Comparison of ENCODE assay signal across 11 mouse cellular contexts in genomic region chr9:15495921-15496577, GRCm38 (mm10). TPM values are rescaled to one million over a fixed set of nuclear protein-coding genes. Genes with fewer than 3 reads are reported as not detected.
DNase-seq lines count a peak whose midpoint lies in the region; ATAC-seq lines count a peak whose summit lies in the region.
"Had no signal": no experiment of that assay in that cellular context is flagged by ENCODE, and none has a peak within 500 bp of the region (broad histone marks: within the 10 kb centered on the region; RNA-seq: fewer than 3 reads in every experiment).

No protein-coding gene starts in this region.

- no peaks in the 10 kb centered on the region for H3K36me3 ChIP-seq in hindbrain, embryonic 10.5 days
- no peaks in the 10 kb centered on the region for H3K36me3 ChIP-seq in hindbrain, embryonic 13.5 days
- H3K36me3 ChIP-seq in midbrain, embryonic 12.5 days, result no peaks in the 10 kb centered on the region
- no peaks in the 10 kb centered on the region for H3K36me3 ChIP-seq in midbrain, embryonic 15.5 days (replicated peaks)
- no peaks in the 10 kb centered on the region for H3K36me3 ChIP-seq in embryonic facial prominence, embryonic 13.5 days
- no peaks in the 10 kb centered on the region for H3K36me3 ChIP-seq in stomach, embryonic 16.5 days (ENCODE audit: control insufficient read depth, insufficient read depth, low read length)
- H3K36me3 ChIP-seq: embryonic facial prominence, embryonic 12.5 days had no signal

- peaks cover 51% of the 10 kb centered on the region for H3K4me1 ChIP-seq in hindbrain, embryonic 10.5 days (replicated peaks)
- H3K4me1 ChIP-seq in hindbrain, embryonic 13.5 days (replicated peaks), result peaks cover 28% of the 10 kb centered on the region
- peaks cover 29% of the 10 kb centered on the region for H3K4me1 ChIP-seq in midbrain, embryonic 12.5 days
- H3K4me1 ChIP-seq in midbrain, embryonic 15.5 days, result peaks cover 22% of the 10 kb centered on the region
- peaks cover 32% of the 10 kb centered on the region for H3K4me1 ChIP-seq in embryonic facial prominence, embryonic 13.5 days
- H3K4me1 ChIP-seq in stomach, embryonic 16.5 days (ENCODE audit: control insufficient read depth, insufficient read depth, low read length), result peaks cover 19% of the 10 kb centered on the region

- WGBS in hindbrain, embryonic 10.5 days, result 11% methylated on average over 8 of the region's 8 CpGs
- WGBS in hindbrain, embryonic 13.5 days, result 26% methylated on average over 8 of the region's 8 CpGs
- WGBS in midbrain, embryonic 12.5 days, result 13% methylated on average over 8 of the region's 8 CpGs
- 16% methylated on average over 8 of the region's 8 CpGs for WGBS in midbrain, embryonic 15.5 days
- 17% methylated on average over 8 of the region's 8 CpGs for WGBS in embryonic facial prominence, embryonic 13.5 days
- 48% methylated on average over 8 of the region's 8 CpGs for WGBS in stomach, embryonic 16.5 days

- no peaks in the 10 kb centered on the region for H3K9me3 ChIP-seq in hindbrain, embryonic 10.5 days
- H3K9me3 ChIP-seq in hindbrain, embryonic 13.5 days, result no peaks in the 10 kb centered on the region
- no peaks in the 10 kb centered on the region for H3K9me3 ChIP-seq in midbrain, embryonic 12.5 days
- no peaks in the 10 kb centered on the region for H3K9me3 ChIP-seq in midbrain, embryonic 15.5 days
- H3K9me3 ChIP-seq in embryonic facial prominence, embryonic 13.5 days, result no peaks in the 10 kb centered on the region
- H3K9me3 ChIP-seq in stomach, embryonic 16.5 days (replicated peaks; ENCODE audit: control insufficient read depth, low read length), result no peaks in the 10 kb centered on the region
- H3K9me3 ChIP-seq: embryonic facial prominence, embryonic 12.5 days had no signal

- no peak overlapping the region for H3K4me2 ChIP-seq in hindbrain, embryonic 13.5 days
- H3K4me2 ChIP-seq in midbrain, embryonic 12.5 days (replicated peaks), result 0 out of 2 replicates have a peak overlapping the region, but pooled peaks have one; percentile 14
- no peak overlapping the region for H3K4me2 ChIP-seq in midbrain, embryonic 15.5 days
- H3K4me2 ChIP-seq in embryonic facial prominence, embryonic 13.5 days, result peak overlapping the region; percentile 21; the same call in 1 of the 2 replicates
- H3K4me2 ChIP-seq in stomach, embryonic 16.5 days (ENCODE audit: low read depth, low read length), result no peak overlapping the region
- H3K4me2 ChIP-seq: embryonic facial prominence, embryonic 12.5 days had no signal

- H3K4me3 ChIP-seq in hindbrain, embryonic 10.5 days, result no peak overlapping the region
- no peak overlapping the region for H3K4me3 ChIP-seq in hindbrain, embryonic 13.5 days
- no peak overlapping the region for H3K4me3 ChIP-seq in midbrain, embryonic 12.5 days
- H3K4me3 ChIP-seq in midbrain, embryonic 15.5 days, result no peak overlapping the region
- H3K4me3 ChIP-seq in embryonic facial prominence, embryonic 13.5 days, result no peak overlapping the region
- no peak overlapping the region for H3K4me3 ChIP-seq in stomach, embryonic 16.5 days (replicated peaks; ENCODE audit: low read length)
- H3K4me3 ChIP-seq: embryonic facial prominence, embryonic 12.5 days; myocyte had no signal

- no peak for ATAC-seq in hindbrain, embryonic 13.5 days (ENCODE audit: low FRiP score)
- no peak for ATAC-seq in midbrain, embryonic 12.5 days (ENCODE audit: low FRiP score, low read depth)
- ATAC-seq in midbrain, embryonic 15.5 days (replicated peaks), result no peak
- ATAC-seq in embryonic facial prominence, embryonic 13.5 days (ENCODE audit: insufficient number of reproducible peaks, insufficient read depth, low FRiP score, low TSS enrichment, low read depth), result no peak
- ATAC-seq in stomach, embryonic 16.5 days (ENCODE audit: insufficient read depth, low FRiP score), result no peak

- peak; percentile 58 for DNase-seq in hindbrain, embryonic 10.5 days (ENCODE audit: low spot score)
- DNase-seq in spleen, postnatal 14 days (ENCODE audit: low spot score in 2 of 2), result no peak
- DNase-seq in spleen, adult 18-20 months, result no peak
- DNase-seq: lung, adult 18-20 months had no signal

- H3K9ac ChIP-seq in hindbrain, embryonic 13.5 days, result no peak overlapping the region; the same call in 1 of the 2 replicates
- H3K9ac ChIP-seq in midbrain, embryonic 12.5 days (replicated peaks), result no peak overlapping the region; the same call in 1 of the 2 replicates
- no peak overlapping the region for H3K9ac ChIP-seq in midbrain, embryonic 15.5 days
- no peak overlapping the region for H3K9ac ChIP-seq in embryonic facial prominence, embryonic 13.5 days
- 0 out of 2 replicates have a peak overlapping the region, but pooled peaks have one; percentile 27 for H3K9ac ChIP-seq in stomach, embryonic 16.5 days (ENCODE audit: low read length)
- H3K9ac ChIP-seq: embryonic facial prominence, embryonic 12.5 days had no signal

- peaks cover 15% of the 10 kb centered on the region for H3K27me3 ChIP-seq in hindbrain, embryonic 10.5 days (ENCODE audit: insufficient read depth, poor library complexity, severe bottlenecking)
- 0 out of 2 replicates have a peak, but pooled peaks cover 8% of the 10 kb centered on the region for H3K27me3 ChIP-seq in hindbrain, embryonic 13.5 days
- H3K27me3 ChIP-seq in midbrain, embryonic 12.5 days, result peaks cover 21% of the 10 kb centered on the region
- no peaks in the 10 kb centered on the region for H3K27me3 ChIP-seq in midbrain, embryonic 15.5 days (replicated peaks)
- peaks cover 4% of the 10 kb centered on the region; the same call in 1 of the 2 replicates for H3K27me3 ChIP-seq in embryonic facial prominence, embryonic 13.5 days
- H3K27me3 ChIP-seq in stomach, embryonic 16.5 days (ENCODE audit: control insufficient read depth, insufficient read depth, low read length), result peaks cover 6% of the 10 kb centered on the region
- H3K27me3 ChIP-seq: embryonic facial prominence, embryonic 12.5 days had no signal

- peak overlapping the region; percentile 75 for H3K27ac ChIP-seq in hindbrain, embryonic 10.5 days
- H3K27ac ChIP-seq in hindbrain, embryonic 13.5 days, result no peak overlapping the region
- H3K27ac ChIP-seq in midbrain, embryonic 12.5 days (replicated peaks), result no peak overlapping the region; the same call in 1 of the 2 replicates
- no peak overlapping the region for H3K27ac ChIP-seq in midbrain, embryonic 15.5 days
- H3K27ac ChIP-seq in embryonic facial prominence, embryonic 13.5 days, result peak overlapping the region; percentile 68; the same call in 1 of the 2 replicates
- H3K27ac ChIP-seq in stomach, embryonic 16.5 days (ENCODE audit: low read length), result peak overlapping the region; percentile 7; the same call in 1 of the 2 replicates
- H3K27ac ChIP-seq: embryonic facial prominence, embryonic 12.5 days had no signal

RNA-seq across cellular contexts. Expression of gene Smco4, which starts 2.8 kb away (rescaled TPM):
- polyA plus RNA-seq in hindbrain, embryonic 10.5 days (2016; fragmentation: Nextera tagmentation; extraction: Ambion mirVana), result 2.1 and 2.6 TPM in 2 replicates
- 0.50 and 1.0 TPM in 2 replicates for polyA plus RNA-seq in hindbrain, embryonic 13.5 days (2015; fragmentation: Nextera tagmentation; extraction: Ambion mirVana)
- 0.79 and 1.6 TPM in 2 replicates for polyA plus RNA-seq in midbrain, embryonic 12.5 days (2016; fragmentation: Nextera tagmentation; extraction: Ambion mirVana)
- polyA plus RNA-seq in midbrain, embryonic 15.5 days (2015; fragmentation: Nextera tagmentation; extraction: Ambion mirVana), result 0.29 and 0.49 TPM in 2 replicates
- polyA plus RNA-seq in embryonic facial prominence, embryonic 13.5 days (2015; fragmentation: Nextera tagmentation; extraction: Ambion mirVana), result 3.3 TPM in 2 replicates
- 2.8 and 3.9 TPM in 2 replicates for polyA plus RNA-seq in stomach, embryonic 16.5 days (2015; fragmentation: Nextera tagmentation; extraction: Ambion mirVana)

Comparison
In these comparisons a context has a peak if more than half of its experiments do, and no peak if none do; other contexts are left out.
1. H3K27ac ChIP-seq: peak in hindbrain, embryonic 10.5 days (single experiment), embryonic facial prominence, embryonic 13.5 days (single experiment) and stomach, embryonic 16.5 days (single experiment); none in hindbrain, embryonic 13.5 days (single experiment), midbrain, embryonic 12.5 days (single experiment) and midbrain, embryonic 15.5 days (single experiment).
2. H3K4me2 ChIP-seq: peak in midbrain, embryonic 12.5 days (single experiment) and embryonic facial prominence, embryonic 13.5 days (single experiment); none in hindbrain, embryonic 13.5 days (single experiment), midbrain, embryonic 15.5 days (single experiment) and stomach, embryonic 16.5 days (single experiment).